Mouse (Mus musculus): Measurements from ENCODE around the gene Col16a1. TPM values are rescaled to one million over a fixed set of nuclear protein-coding genes. Genes with fewer than 3 reads are reported as not detected.
A peak's percentile ranks its signal among the peaks of the same experiment; 100 is the strongest.

Gene Col16a1
- total and polyA plus RNA-seq, 2 experiments from 2014 or later: 7.5 to 29.7 TPM

- Histone ChIP-seq H3K27ac (ENCODE audit: low read depth, low read length) (peak overlapping the region; percentile 66), H3K36me3 (ENCODE audit: insufficient read depth) (no peaks in the 10 kb centered on the region), H3K9me3 (ENCODE audit: low read length) (no peaks in the 10 kb centered on the region), H3K27me3 (ENCODE audit: insufficient read depth, low read length) (no peaks in the 10 kb centered on the region), H3K4me2 (ENCODE audit: low read depth) (no peak overlapping the region), H3K4me1 (ENCODE audit: insufficient read depth) (0 out of 2 replicates have a peak, but pooled peaks cover 6% of the 10 kb centered on the region), H3K9ac (no peak overlapping the region), H3K4me3 (ENCODE audit: low read depth, low read length) (no peak overlapping the region)
- no peak for TF ChIP-seq CTCF (IDR thresholded peaks at IDR 0.05; ENCODE audit: low read depth)
- ATAC-seq (peak; percentile 73), DNase-seq (no peak)
- WGBS: 69% methylated on average over 14 of the region's 14 CpGs
Measured at GRCm38 (mm10) chr4:130055160-130056010, 7.7 kb downstream of the Col16a1 start.

GRCm38 (mm10) chr4:130056011-130056322 is 8.3 kb downstream of the Col16a1 start:
- Histone ChIP-seq H3K4me2 (ENCODE audit: low read depth) (no peak overlapping the region), H3K27ac (ENCODE audit: low read depth, low read length) (no peak overlapping the region), H3K4me1 (ENCODE audit: insufficient read depth) (0 out of 2 replicates have a peak, but pooled peaks cover 6% of the 10 kb centered on the region), H3K9ac (no peak overlapping the region), H3K9me3 (ENCODE audit: low read length) (no peaks in the 10 kb centered on the region), H3K4me3 (ENCODE audit: low read depth, low read length) (no peak overlapping the region), H3K36me3 (ENCODE audit: insufficient read depth) (no peaks in the 10 kb centered on the region), H3K27me3 (ENCODE audit: insufficient read depth, low read length) (no peaks in the 10 kb centered on the region)
- WGBS: 27% methylated on average over 3 of the region's 3 CpGs
- DNase-seq (no peak), ATAC-seq (peak; percentile 74)
- no peak for TF ChIP-seq CTCF (IDR thresholded peaks at IDR 0.05; ENCODE audit: low read depth)

GRCm38 (mm10) chr4:130056471-130056870 is 8.8 kb downstream of the Col16a1 start:
- Histone ChIP-seq H3K36me3 (ENCODE audit: insufficient read depth) (no peaks in the 10 kb centered on the region), H3K4me1 (ENCODE audit: insufficient read depth) (0 out of 2 replicates have a peak, but pooled peaks cover 6% of the 10 kb centered on the region), H3K9ac (no peak overlapping the region), H3K27me3 (ENCODE audit: insufficient read depth, low read length) (no peaks in the 10 kb centered on the region), H3K4me2 (ENCODE audit: low read depth) (no peak overlapping the region), H3K4me3 (ENCODE audit: low read depth, low read length) (no peak overlapping the region), H3K9me3 (ENCODE audit: low read length) (no peaks in the 10 kb centered on the region), H3K27ac (ENCODE audit: low read depth, low read length) (no peak overlapping the region)
- WGBS: 36% methylated on average over 3 of the region's 3 CpGs
- ATAC-seq (no peak), DNase-seq (no peak)
- no peak for TF ChIP-seq CTCF (IDR thresholded peaks at IDR 0.05; ENCODE audit: low read depth)

- peak; percentile 55; the same call in 1 of the 2 replicates for ATAC-seq
- Histone ChIP-seq H3K4me1 (ENCODE audit: insufficient read depth) (0 out of 2 replicates have a peak, but pooled peaks cover 6% of the 10 kb centered on the region), H3K4me2 (ENCODE audit: low read depth) (no peak overlapping the region), H3K4me3 (ENCODE audit: low read depth, low read length) (no peak overlapping the region), H3K27me3 (ENCODE audit: insufficient read depth, low read length) (no peaks in the 10 kb centered on the region), H3K9me3 (ENCODE audit: low read length) (no peaks in the 10 kb centered on the region), H3K9ac (no peak overlapping the region), H3K36me3 (ENCODE audit: insufficient read depth) (no peaks in the 10 kb centered on the region), H3K27ac (ENCODE audit: low read depth, low read length) (no peak overlapping the region)
- TF ChIP-seq CTCF (IDR thresholded peaks at IDR 0.05; ENCODE audit: low read depth): no peak
- no peak for DNase-seq
Measured at GRCm38 (mm10) chr4:130060937-130061336, 13.3 kb downstream of the Col16a1 start.

GRCm38 (mm10) chr4:130063191-130063590 is 15.6 kb downstream of the Col16a1 start:
- ATAC-seq: no peak
- WGBS: 65% methylated on average over 7 of the region's 7 CpGs

GRCm38 (mm10) chr4:130066816-130067215 is 19.2 kb downstream of the Col16a1 start:
- Histone ChIP-seq H3K4me3 (ENCODE audit: low read depth, low read length) (no peak overlapping the region), H3K36me3 (ENCODE audit: insufficient read depth) (no peaks in the 10 kb centered on the region), H3K9me3 (ENCODE audit: low read length) (no peaks in the 10 kb centered on the region), H3K4me2 (ENCODE audit: low read depth) (no peak overlapping the region), H3K27me3 (ENCODE audit: insufficient read depth, low read length) (no peaks in the 10 kb centered on the region), H3K9ac (no peak overlapping the region), H3K4me1 (ENCODE audit: insufficient read depth) (no peaks in the 10 kb centered on the region), H3K27ac (ENCODE audit: low read depth, low read length) (no peak overlapping the region)
- DNase-seq (no peak), ATAC-seq (no peak)
- peak; percentile 74 for TF ChIP-seq CTCF (IDR thresholded peaks at IDR 0.05; ENCODE audit: low read depth)
- 16% methylated on average over 8 of the region's 8 CpGs for WGBS

More at GRCm38 (mm10) chr4:130063191-130063590, 15.6 kb downstream of the Col16a1 start:
- Histone ChIP-seq H3K9ac (no peak overlapping the region), H3K36me3 (ENCODE audit: insufficient read depth) (no peaks in the 10 kb centered on the region), H3K4me2 (ENCODE audit: low read depth) (no peak overlapping the region), H3K4me3 (ENCODE audit: low read depth, low read length) (no peak overlapping the region), H3K27ac (ENCODE audit: low read depth, low read length) (no peak overlapping the region), H3K27me3 (ENCODE audit: insufficient read depth, low read length) (no peaks in the 10 kb centered on the region), H3K9me3 (ENCODE audit: low read length) (no peaks in the 10 kb centered on the region), H3K4me1 (ENCODE audit: insufficient read depth) (no peaks in the 10 kb centered on the region)
- DNase-seq: no peak
- TF ChIP-seq CTCF (IDR thresholded peaks at IDR 0.05; ENCODE audit: low read depth): no peak

GRCm38 (mm10) chr4:130070523-130070922 is 22.9 kb downstream of the Col16a1 start:
- ATAC-seq: peak; percentile 59; the same call in 1 of the 2 replicates
- no peak overlapping the region for H3K4me3 ChIP-seq (ENCODE audit: low read depth, low read length)
- H3K9me3 ChIP-seq (ENCODE audit: low read length): no peaks in the 10 kb centered on the region
- TF ChIP-seq CTCF (IDR thresholded peaks at IDR 0.05; ENCODE audit: low read depth): no peak
- H3K27ac ChIP-seq (ENCODE audit: low read depth, low read length): no peak overlapping the region
- no peaks in the 10 kb centered on the region for H3K27me3 ChIP-seq (ENCODE audit: insufficient read depth, low read length)
- H3K36me3 ChIP-seq (ENCODE audit: insufficient read depth): no peaks in the 10 kb centered on the region
- H3K9ac ChIP-seq: no peak overlapping the region
- H3K4me1 ChIP-seq (ENCODE audit: insufficient read depth): no peaks in the 10 kb centered on the region
- WGBS: 48% methylated on average over 3 of the region's 3 CpGs
- no peak overlapping the region for H3K4me2 ChIP-seq (ENCODE audit: low read depth)
- DNase-seq: no peak
